Mouse (Mus musculus) cerebellum, adult 18-20 months (tissue): ENCODE results near the gene Lss.

ENCODE experiments used
- DNase-seq, 2 experiments: peaks; one replicate each; pipeline ENCODE4 v3.0.0; 2021

The Lss gene

GRCm38 (mm10) chr10:76531375-76531774, at the start of gene Lss:
TSS of gene Lss (plus strand) at chr10:76531588.
- peak; percentile 98 to 99 for DNase-seq

- no peak for DNase-seq
Observed at GRCm38 (mm10) chr10:76486302-76486701, 45.1 kb upstream of the Lss start.

GRCm38 (mm10) chr10:76488265-76488664, 43.1 kb upstream of the Lss start:
- DNase-seq = no peak

GRCm38 (mm10) chr10:76489205-76489604, 42.2 kb upstream of the Lss start:
- no peak for DNase-seq

DNA sequence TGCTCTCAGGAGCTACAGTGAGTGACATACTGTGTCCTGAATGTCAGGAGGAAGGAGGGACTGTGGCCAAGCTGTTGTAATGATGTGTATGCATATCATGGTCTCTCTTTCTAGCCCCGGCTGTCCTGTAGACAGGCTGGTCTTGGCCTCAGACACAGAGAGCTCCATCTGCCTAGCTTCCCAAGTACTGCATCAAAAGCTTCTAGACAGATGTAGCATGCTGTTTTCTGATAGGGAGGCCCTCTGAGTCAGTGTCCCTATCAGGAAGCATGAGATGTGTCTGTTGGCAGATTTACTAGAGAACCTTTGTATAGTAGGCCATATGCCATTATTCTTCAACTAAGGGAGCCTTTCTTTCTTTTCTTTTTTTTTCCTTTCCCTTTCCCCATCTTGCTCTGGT, 37.9 kb upstream of the Lss start:
- no peak for DNase-seq

DNA sequence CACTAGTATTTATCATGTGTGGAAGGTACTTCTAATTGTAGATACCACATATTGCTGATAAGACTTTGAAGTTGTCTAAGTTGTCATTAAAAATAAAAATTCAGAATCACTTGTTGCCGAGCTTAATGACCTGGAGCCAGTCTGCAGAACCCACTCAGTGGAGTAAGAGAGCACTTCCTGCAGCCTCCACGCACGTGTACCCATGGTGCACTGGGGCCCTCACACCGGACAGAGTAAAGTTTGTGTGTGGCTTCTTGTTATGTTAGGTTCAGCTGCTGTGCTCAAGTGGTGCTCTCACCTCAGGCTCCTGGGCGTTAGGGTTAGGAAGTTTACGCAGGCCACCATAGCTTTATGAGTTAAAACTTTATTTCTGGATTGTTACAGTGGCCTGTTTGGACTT, 35.9 kb upstream of the Lss start:
- DNase-seq = no peak

- DNase-seq = no peak
Observed at GRCm38 (mm10) chr10:76496366-76496765, 35.0 kb upstream of the Lss start.

DNA sequence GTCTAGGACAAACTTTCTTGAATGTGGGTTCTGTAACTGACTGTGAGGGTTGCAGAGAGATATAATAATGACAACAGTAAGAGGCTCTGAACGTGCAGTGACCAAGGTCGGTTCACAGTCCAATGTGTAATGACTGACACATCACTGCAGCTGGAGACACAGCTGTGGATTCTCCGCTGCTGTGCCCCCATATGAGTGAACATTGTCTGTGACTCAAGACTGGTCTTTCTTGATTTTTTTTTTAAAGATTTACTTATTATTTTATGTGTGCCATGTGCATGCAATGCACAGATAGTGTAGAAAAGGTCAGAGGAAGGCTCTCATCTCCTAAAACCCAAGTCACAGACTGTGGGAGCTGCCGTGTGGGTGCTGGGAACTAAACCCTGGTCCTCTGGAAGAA, 33.9 kb upstream of the Lss start:
- DNase-seq = no peak

GRCm38 (mm10) chr10:76504271-76504943, 27.0 kb upstream of the Lss start:
- no peak for DNase-seq

- DNase-seq = no peak
Observed at GRCm38 (mm10) chr10:76505865-76506264, 25.5 kb upstream of the Lss start.

DNA sequence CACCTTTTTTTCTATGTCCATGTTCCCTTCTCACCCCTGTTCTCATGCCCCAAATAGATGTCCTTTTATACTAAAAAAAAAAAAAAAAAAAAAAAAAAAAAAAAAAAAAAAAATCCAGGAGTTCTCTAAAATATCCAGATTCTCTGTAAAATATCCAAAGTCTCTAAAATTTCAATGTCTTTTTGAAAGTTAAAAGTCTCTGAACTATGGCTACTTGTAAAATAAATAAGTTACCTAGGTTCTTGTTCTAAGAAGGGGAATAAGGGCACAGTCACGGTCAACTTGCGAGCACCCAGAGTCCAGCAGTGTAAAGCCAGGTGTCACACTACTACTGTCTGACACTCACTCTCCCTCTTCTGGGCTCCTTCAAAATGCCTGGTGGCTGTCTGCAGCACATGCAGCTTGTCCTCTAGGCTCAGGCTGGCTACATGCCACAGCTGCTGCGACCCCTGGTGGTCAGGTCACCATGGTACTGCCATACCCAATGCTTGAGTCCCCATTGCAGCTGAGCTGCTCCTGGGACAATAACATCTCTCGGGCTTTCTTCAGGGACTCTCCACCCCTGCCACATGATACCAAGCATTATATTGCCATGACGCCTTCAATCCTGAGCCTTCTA, 18.3 kb upstream of the Lss start:
- DNase-seq = peak; percentile 38 to 42

GRCm38 (mm10) chr10:76530922-76531321, 466 bp upstream of the Lss start:
- no peak for DNase-seq

DNA sequence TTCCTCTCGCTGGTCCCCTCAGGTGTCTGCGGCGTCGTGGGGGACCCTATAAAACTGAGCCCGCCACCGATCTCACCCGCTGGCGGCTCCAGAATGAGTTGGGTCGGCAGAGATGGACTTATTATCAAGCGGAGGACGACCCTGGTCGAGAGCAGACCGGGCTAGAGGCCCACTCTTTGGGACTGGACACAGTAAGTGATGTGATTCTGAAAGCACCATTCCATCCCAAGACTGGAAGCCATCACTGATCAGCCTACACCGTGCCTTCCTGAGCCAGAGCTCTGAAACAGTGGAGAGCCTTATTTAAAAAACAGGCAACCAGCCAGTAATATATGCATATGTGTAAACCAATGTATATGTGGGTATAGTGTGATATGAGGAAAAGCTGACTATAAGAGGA, 440 bp downstream of the Lss start:
- no peak for DNase-seq

DNA sequence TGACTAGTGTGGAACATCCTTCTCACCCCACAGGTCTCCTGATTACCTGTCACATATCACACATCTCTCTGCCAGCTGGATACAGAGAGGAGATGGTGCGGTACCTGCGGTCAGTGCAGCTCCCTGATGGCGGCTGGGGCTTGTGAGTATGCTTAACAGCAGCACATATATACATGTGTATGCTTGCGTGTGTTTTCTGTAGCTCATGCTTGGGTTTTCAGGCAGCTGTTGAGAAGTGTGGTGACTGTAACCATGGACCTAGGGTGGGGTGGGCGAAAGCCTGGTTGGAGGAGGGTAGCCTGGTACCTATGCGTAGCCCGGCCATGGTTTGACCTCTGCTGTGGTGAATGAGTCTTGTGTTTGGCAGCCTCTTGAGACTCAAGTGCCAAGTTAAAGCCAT, 4.1 kb downstream of the Lss start:
- DNase-seq = no peak

DNA sequence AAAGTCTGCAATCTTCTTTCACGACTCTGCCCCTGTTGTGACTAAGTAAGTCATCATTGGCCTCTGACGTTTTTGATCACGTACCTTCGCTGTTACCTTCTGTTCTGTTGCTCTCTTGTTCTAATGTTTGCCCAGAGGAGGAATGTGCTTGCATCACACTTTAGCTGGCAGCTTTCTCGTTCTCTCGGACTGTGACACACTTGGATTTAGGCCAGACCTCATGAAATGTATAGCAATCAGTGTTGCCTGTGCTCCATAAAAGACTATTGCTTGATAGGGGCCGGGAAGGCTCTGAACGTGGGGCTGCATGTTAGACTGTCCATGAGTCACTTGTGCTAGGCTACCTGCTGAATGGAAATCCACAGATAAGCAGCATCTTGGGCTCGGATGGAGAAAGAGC, 6.2 kb downstream of the Lss start:
- no peak for DNase-seq

DNA sequence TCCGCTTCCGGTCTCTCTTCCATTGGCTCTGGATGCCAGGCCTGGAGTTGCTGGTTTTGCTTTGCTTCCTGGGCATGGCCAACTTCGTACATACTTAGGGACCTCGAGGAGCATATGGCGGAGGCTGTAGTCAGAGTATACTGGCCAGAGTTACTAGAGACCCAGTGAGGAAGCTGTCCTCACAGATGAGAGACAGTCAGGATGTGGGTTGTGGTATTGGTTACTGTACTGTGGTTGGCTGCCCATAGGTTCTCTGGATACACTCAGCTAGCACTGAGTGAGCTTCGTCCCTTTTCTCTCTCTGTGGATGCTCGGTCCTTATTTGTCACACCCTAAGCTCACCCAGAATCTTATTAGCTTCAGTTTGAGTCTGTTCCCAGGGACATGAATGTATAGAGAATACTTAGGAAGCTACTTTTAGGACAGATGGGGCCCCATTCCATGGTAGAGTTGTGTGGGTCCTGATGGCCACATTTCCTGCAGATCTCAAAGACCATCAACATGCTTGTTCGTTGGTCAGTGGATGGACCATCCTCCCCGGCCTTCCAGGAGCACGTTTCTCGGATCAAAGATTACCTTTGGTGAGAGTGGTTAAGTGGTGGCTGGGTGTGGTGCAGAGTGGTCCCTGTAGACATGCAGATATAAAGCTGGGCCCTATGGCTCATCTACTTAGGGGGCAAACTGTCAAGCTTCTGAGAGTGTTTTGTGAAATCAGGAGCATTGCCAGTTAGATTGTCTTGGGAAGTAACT, 10.1 kb downstream of the Lss start:
- no peak for DNase-seq

DNA sequence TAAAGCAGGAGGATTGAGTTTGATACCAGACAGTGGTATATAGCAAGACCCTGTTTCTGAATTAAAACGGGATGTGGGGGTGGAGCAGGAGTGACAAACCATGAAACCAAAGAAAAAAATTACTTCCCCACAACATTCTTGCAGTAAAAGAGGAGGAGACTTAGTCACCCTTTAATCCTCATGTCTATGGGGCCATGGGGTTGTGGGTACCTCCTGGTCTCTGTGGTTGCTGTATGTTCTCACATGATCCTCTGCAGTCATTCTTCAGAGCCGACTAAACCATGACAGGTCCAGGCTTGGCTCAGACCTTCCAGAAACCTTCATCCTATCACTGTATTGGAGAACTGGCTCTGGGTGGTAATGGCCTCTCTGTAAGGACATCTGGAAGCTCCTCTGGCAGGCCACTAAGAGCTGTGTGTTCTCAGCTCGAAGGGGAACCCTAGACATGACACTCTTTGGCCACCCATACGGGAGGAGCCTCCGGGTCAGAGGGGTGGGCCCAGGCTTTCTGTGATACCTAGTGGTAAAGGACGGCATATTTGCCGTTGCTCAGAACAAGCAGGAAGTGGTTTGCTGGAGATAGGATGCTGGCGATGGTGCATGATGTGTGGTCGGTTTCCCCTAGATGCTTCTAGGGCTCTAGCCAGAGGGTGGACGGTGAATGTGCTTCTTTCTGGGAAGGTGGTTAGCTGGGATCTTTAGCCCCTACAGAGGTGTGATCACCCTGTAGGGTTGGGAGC, 11.4 kb downstream of the Lss start:
- no peak for DNase-seq

DNA sequence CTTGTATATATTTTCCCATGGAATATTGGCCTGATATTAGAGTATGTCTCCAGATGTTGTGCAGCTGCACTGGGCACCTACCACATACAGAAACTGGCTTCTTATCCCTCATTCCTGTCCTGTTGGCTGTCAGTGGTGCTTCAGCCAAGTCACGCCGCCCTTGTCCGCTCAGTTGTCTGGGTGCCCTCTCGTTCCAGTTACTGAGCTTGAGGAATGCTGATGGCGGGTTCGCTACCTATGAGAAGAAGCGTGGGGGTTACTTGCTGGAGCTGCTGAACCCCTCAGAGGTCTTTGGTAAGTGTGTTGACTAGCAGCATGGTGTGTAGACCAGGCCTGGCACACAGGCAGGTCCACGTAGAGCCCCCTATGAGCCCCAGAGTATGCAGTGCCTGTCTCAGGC, 15.2 kb downstream of the Lss start:
- no peak for DNase-seq

- no peak for DNase-seq
Observed at GRCm38 (mm10) chr10:76548218-76548617, 16.8 kb downstream of the Lss start.

- no peak for DNase-seq
Observed at GRCm38 (mm10) chr10:76550458-76550857, 19.1 kb downstream of the Lss start.

- no peak for DNase-seq
Observed at GRCm38 (mm10) chr10:76551556-76551955, 20.2 kb downstream of the Lss start.

- no peak for DNase-seq
Observed at GRCm38 (mm10) chr10:76554061-76554460, 22.7 kb downstream of the Lss start.

GRCm38 (mm10) chr10:76561972-76562371, 30.6 kb downstream of the Lss start, which contains the start of gene Spatc1l:
TSS of gene Spatc1l (plus strand) at chr10:76562272.
- DNase-seq = no peak
